In genomic region chr11:85139581-85140540, GRCm38 (mm10) we compare ENCODE assay signal across 8 mouse cellular contexts. TPM values are rescaled to one million over a fixed set of nuclear protein-coding genes. Genes with fewer than 3 reads are reported as not detected.
A peak's percentile ranks its signal among the peaks of the same experiment; 100 is the strongest.
DNase-seq lines count a peak whose midpoint lies in the region; ATAC-seq and TF ChIP-seq lines count a peak whose summit lies in the region.

TSS of gene Usp32 (minus strand) at chr11:85140161.

- TF ChIP-seq POLR2A in bone marrow macrophage, adult 2 months (IDR thresholded peaks at IDR 0.05; ENCODE audit: borderline replicate concordance, low read depth, low read length), result no peak
- TF ChIP-seq POLR2A in embryonic fibroblast, embryonic 13.5 days (IDR thresholded peaks at IDR 0.05; ENCODE audit: low read depth, low read length), result peak; percentile 89

- peaks cover 9% of the 10 kb centered on the region for H3K4me1 ChIP-seq in bone marrow macrophage, adult 2 months (ENCODE audit: control insufficient read depth, insufficient read depth, low read length)
- no peaks in the 10 kb centered on the region for H3K4me1 ChIP-seq in embryonic fibroblast, embryonic 13.5 days (ENCODE audit: control insufficient read depth, insufficient read depth, low read length)
- peaks cover 8% of the 10 kb centered on the region for H3K4me1 ChIP-seq in kidney, embryonic 15.5 days

- no peaks in the 10 kb centered on the region for H3K9me3 ChIP-seq in kidney, embryonic 15.5 days (replicated peaks)

- TF ChIP-seq CTCF in bone marrow macrophage, adult 2 months (IDR thresholded peaks at IDR 0.05; ENCODE audit: low read depth, low read length), result no peak
- TF ChIP-seq CTCF in embryonic fibroblast, embryonic 13.5 days (IDR thresholded peaks at IDR 0.05; ENCODE audit: borderline replicate concordance, insufficient read depth, low read length), result no peak

- WGBS in kidney, embryonic 15.5 days, result 1% methylated on average over 92 of the region's 94 CpGs

- peak; percentile 99 for ATAC-seq in kidney, embryonic 15.5 days (replicated peaks; ENCODE audit: low FRiP score)
- ATAC-seq in monocyte, adult 5-6 weeks (replicated peaks; ENCODE audit: insufficient number of reproducible peaks, low FRiP score, low TSS enrichment, poor library complexity, severe bottlenecking), result peak; percentile 97

- H3K4me2 ChIP-seq in kidney, embryonic 15.5 days, result peak within 1 kb of the TSS; percentile 77

- DNase-seq in A20 (ENCODE audit: low read depth, low spot score), result peak; percentile 99
- DNase-seq in heart, adult 9 months (ENCODE audit: low spot score in 2 of 2), result peak; percentile 95 to 96
- DNase-seq in liver, result peak; percentile 99
- peak; percentile 96 to 97 for DNase-seq in spleen, postnatal 4 days (ENCODE audit: low spot score in 2 of 2)

- H3K4me3 ChIP-seq in bone marrow macrophage, adult 2 months (ENCODE audit: insufficient read depth, low read length), result peak within 1 kb of the TSS; percentile 98
- peak within 1 kb of the TSS; percentile 84 for H3K4me3 ChIP-seq in embryonic fibroblast, embryonic 13.5 days (ENCODE audit: insufficient read depth, low read length)
- peak within 1 kb of the TSS; percentile 89 for H3K4me3 ChIP-seq in kidney, embryonic 15.5 days (replicated peaks)

- peak within 1 kb of the TSS; percentile 86 for H3K27ac ChIP-seq in bone marrow macrophage, adult 2 months (ENCODE audit: insufficient read depth, low read depth, low read length)
- peak within 1 kb of the TSS; percentile 82 for H3K27ac ChIP-seq in embryonic fibroblast, embryonic 13.5 days (ENCODE audit: insufficient read depth, low read length)
- H3K27ac ChIP-seq in kidney, embryonic 15.5 days, result peak within 1 kb of the TSS; percentile 87

- no peaks in the 10 kb centered on the region for H3K27me3 ChIP-seq in kidney, embryonic 15.5 days

- no peaks in the 10 kb centered on the region for H3K36me3 ChIP-seq in kidney, embryonic 15.5 days

- H3K9ac ChIP-seq in kidney, embryonic 15.5 days, result peak within 1 kb of the TSS; percentile 74

RNA-seq across cellular contexts. Expression of gene Usp32, which starts in this region (rescaled TPM):
- polyA plus RNA-seq in bone marrow macrophage, adult 2 months (2012; ENCODE audit: insufficient read depth, insufficient read length, missing spikeins), result 23.2 and 35.1 TPM in 2 replicates
- 49.9 and 52.8 TPM in 2 replicates for polyA plus RNA-seq in embryonic fibroblast, embryonic 13.5 days (2011; ENCODE audit: insufficient read length, low read depth, missing spikeins)
- polyA plus RNA-seq in kidney, embryonic 15.5 days (2015; fragmentation: Nextera tagmentation; extraction: Ambion mirVana), result 3.6 and 5.9 TPM in 2 replicates
- 80.2 to 120 TPM (median 84.8 TPM) in 3 replicates for total RNA-seq in monocyte, adult 5-6 weeks (2017)

Comparison
In these comparisons a context has a peak if more than half of its experiments do, and no peak if none do; other contexts are left out.
1. Peak in every context shown above with its lines: DNase-seq, ATAC-seq, H3K4me3 ChIP-seq and H3K27ac ChIP-seq.